Mouse (Mus musculus): ENCODE data around the gene Rgs7bp. TPM values are rescaled to one million over a fixed set of nuclear protein-coding genes. Genes with fewer than 3 reads are reported as not detected.
"Not testable (repeated sequence)": the region's sequence is repeated elsewhere in the genome, so short reads cannot be mapped to it uniquely, and the experiment has no call there.

Rgs7bp gene
- polyA plus RNA-seq, 1 experiment from 2014 or later = 3.2 TPM

DNA sequence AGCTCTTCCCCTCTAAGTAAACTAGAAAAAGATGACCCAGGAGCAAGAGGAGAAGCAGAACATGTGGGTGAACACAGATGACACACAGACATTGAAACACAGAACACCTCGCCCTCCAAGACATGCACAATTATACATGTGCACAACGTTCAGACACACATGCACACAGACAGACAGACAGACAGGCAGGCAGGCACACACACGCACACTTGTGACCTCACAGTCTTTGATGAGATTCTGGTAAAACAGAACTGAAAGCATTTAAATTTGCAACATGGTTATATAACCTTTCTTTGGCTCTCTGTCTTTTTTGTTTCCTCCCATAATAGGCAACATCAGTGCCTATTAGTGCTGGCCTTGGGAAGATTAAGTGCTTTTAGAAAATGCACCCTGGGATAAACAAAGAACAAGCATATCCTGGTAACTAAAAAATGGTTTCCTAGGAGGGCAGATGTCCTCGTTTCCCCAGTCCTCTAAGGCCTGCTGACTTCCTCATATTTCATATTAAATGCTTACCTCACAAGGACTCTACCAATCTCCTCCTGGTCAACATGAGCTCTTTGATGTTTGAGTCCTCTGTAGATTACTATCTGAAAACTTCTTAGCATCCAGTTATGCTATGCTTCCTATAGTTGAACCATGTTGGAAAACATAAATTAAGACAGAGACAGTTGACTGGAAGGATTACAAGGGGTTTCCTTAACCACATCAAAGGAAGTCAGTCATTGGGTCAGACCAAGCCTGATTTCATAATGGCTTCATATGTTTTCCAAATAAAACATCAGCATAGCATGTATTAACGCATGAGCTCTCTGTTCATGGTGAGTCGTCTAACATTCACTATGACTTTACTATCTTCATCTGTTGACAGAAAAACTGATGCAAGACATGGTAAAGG is 122.8 kb downstream of the Rgs7bp start:
- Histone ChIP-seq H3K36me3 (no peaks in the 10 kb centered on the region), H3K4me3 (no peak overlapping the region), H3K4me2 (no peak overlapping the region), H3K4me1 (replicated peaks) (no peaks in the 10 kb centered on the region), H3K9ac (no peak overlapping the region), H3K27me3 (no peaks in the 10 kb centered on the region), H3K27ac (no peak overlapping the region), H3K9me3 (replicated peaks) (no peaks in the 10 kb centered on the region)
- WGBS = 73% methylated on average over 6 of the region's 6 CpGs
- no peak for ATAC-seq (replicated peaks; ENCODE audit: insufficient number of reproducible peaks, insufficient read depth, low FRiP score, low read depth)

DNA sequence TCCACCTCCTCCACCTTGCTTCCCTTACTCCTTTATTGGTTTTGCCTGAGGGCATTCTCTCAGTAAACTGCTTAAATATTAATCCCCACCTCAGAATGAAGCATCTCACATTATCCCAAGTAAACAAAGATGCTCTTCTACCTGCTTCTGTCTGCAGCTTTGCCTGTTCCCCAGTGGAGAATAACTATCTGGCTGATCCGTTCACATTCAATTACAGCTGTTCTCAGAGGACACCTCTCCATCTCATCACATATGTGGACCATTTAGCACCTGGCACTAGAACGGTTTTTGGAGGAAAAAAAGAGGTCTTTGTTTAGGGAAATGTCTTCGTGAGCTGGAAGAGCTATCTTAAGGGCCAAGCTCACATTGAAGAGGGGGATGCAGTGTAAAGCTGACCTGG is 123.9 kb downstream of the Rgs7bp start:
- no peaks in the 10 kb centered on the region for H3K9me3 ChIP-seq (replicated peaks)
- H3K4me3 ChIP-seq = no peak overlapping the region
- ATAC-seq (replicated peaks; ENCODE audit: insufficient number of reproducible peaks, insufficient read depth, low FRiP score, low read depth) = no peak
- no peak overlapping the region for H3K4me2 ChIP-seq
- no peaks in the 10 kb centered on the region for H3K4me1 ChIP-seq (replicated peaks)
- no peak overlapping the region for H3K27ac ChIP-seq
- no peaks in the 10 kb centered on the region for H3K27me3 ChIP-seq
- H3K9ac ChIP-seq = no peak overlapping the region
- 69% methylated on average over 3 of the region's 3 CpGs for WGBS
- no peaks in the 10 kb centered on the region for H3K36me3 ChIP-seq

DNA sequence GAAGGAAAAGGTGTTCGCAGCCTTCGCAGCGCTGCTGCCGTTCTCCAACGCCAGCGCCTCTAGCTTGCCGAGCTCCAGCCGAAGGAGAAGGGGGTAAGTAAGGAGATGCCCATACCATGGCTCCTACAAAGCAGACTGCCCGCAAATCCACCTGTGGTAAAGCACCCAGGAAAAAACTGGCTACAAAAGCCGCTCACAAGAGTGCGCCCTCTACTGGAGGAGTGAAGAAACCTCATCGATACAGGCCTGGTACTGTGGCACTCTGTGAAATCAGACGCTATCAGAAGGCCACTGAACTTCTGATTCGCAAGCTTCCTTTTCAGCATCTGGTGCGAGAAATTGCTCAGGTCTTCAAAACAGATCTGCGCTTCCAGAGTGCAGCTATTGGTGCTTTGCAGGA is 136.1 kb downstream of the Rgs7bp start:
- Histone ChIP-seq H3K4me2 (no peak overlapping the region), H3K4me1 (replicated peaks) (no peaks in the 10 kb centered on the region), H3K9ac (no peak overlapping the region), H3K27ac (no peak overlapping the region), H3K27me3 (no peaks in the 10 kb centered on the region), H3K4me3 (no peak overlapping the region), H3K36me3 (no peaks in the 10 kb centered on the region), H3K9me3 (replicated peaks) (no peaks in the 10 kb centered on the region)
- ATAC-seq (replicated peaks; ENCODE audit: insufficient number of reproducible peaks, insufficient read depth, low FRiP score, low read depth) = no peak
- 80% methylated on average over 16 of the region's 16 CpGs for WGBS

DNA sequence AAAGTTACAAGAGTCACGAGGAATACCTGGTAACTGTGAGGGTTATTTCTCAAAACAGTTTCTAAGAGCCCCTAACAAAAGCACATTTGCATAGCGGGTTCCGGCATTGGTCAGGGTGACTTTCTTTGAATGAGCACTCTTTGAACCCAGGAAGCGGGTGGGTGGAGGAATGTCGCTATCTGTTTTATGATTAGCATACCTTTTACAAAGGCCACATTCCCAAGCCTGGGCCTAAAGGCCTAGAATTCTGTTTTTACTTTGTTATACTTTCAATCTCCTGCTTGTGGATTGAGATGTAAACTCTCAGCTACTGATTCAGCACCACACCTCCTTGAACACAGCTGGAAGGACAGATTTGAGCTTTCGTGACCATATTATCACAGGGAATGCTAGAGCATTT is 138.0 kb downstream of the Rgs7bp start:
- not testable (repeated sequence) for H3K9ac ChIP-seq; H3K4me2 ChIP-seq; H3K4me3 ChIP-seq; H3K36me3 ChIP-seq; H3K4me1 ChIP-seq (replicated peaks); H3K9me3 ChIP-seq (replicated peaks); H3K27ac ChIP-seq; H3K27me3 ChIP-seq; ATAC-seq (replicated peaks; ENCODE audit: insufficient number of reproducible peaks, insufficient read depth, low FRiP score, low read depth)
- 72% methylated on average over 6 of the region's 6 CpGs for WGBS

DNA sequence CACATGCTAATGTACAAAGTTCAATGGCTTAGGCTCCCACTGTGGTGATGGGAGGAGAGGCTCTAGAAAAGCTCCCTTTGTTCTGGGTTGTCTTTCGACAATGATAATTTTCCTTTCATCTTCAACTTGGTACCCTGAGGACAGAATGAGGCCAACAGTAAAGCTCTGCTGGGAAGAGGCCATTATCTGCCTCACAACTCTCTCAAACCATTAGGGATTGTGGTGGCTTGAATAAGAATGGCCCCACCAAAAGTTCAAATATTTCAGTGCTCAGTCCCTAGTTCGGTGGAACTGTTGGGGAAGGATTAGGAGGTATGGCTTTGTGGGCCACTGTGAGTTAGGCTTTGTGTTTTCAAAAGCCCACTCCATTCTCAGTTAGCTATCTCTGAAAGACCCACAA is 138.6 kb downstream of the Rgs7bp start:
- Histone ChIP-seq H3K4me3 (no peak overlapping the region), H3K27ac (no peak overlapping the region), H3K36me3 (no peaks in the 10 kb centered on the region), H3K9ac (no peak overlapping the region), H3K4me1 (replicated peaks) (no peaks in the 10 kb centered on the region), H3K9me3 (replicated peaks) (no peaks in the 10 kb centered on the region), H3K27me3 (no peaks in the 10 kb centered on the region), H3K4me2 (no peak overlapping the region)
- ATAC-seq (replicated peaks; ENCODE audit: insufficient number of reproducible peaks, insufficient read depth, low FRiP score, low read depth) = no peak
- WGBS = 88% methylated on average over 2 of the region's 2 CpGs

- WGBS = 87% methylated on average over 17 of the region's 17 CpGs
- Histone ChIP-seq H3K9me3 (replicated peaks) (no peaks in the 10 kb centered on the region), H3K27ac (no peak overlapping the region), H3K9ac (no peak overlapping the region), H3K4me2 (no peak overlapping the region), H3K27me3 (no peaks in the 10 kb centered on the region), H3K4me3 (no peak overlapping the region), H3K36me3 (no peaks in the 10 kb centered on the region), H3K4me1 (replicated peaks) (no peaks in the 10 kb centered on the region)
- ATAC-seq (replicated peaks; ENCODE audit: insufficient number of reproducible peaks, insufficient read depth, low FRiP score, low read depth) = no peak
Observed at GRCm38 (mm10) chr13:104914288-104914895, 140.3 kb downstream of the Rgs7bp start.

DNA sequence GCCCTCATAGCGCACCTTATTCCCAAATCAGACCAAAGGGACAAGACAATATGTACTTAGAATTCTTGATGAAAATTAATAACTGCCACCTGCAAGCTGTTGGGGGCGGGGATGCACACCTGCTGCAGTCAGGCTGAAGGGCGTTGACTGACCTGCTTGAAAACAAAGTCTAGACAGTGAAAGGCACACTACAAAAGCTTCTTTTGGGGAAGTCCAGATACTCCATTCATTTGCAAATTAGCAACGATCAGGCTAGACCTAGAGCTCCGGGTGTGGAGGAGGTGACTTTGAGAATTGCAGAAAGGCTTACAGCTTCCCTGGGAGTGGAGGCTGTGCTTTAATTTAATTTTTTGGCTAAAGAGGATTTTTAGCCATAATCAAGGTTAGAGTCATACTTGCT is 143.1 kb downstream of the Rgs7bp start:
- not testable (repeated sequence) for ATAC-seq (replicated peaks; ENCODE audit: insufficient number of reproducible peaks, insufficient read depth, low FRiP score, low read depth); H3K4me1 ChIP-seq (replicated peaks); H3K27ac ChIP-seq; H3K27me3 ChIP-seq; H3K4me3 ChIP-seq; H3K36me3 ChIP-seq; H3K9ac ChIP-seq; H3K4me2 ChIP-seq; H3K9me3 ChIP-seq (replicated peaks)
- 86% methylated on average over 5 of the region's 5 CpGs for WGBS

- H3K9ac ChIP-seq; H3K4me1 ChIP-seq (replicated peaks); H3K4me3 ChIP-seq; H3K27ac ChIP-seq; ATAC-seq (replicated peaks; ENCODE audit: insufficient number of reproducible peaks, insufficient read depth, low FRiP score, low read depth); H3K4me2 ChIP-seq; H3K9me3 ChIP-seq (replicated peaks); H3K36me3 ChIP-seq; H3K27me3 ChIP-seq: not testable (repeated sequence)
- 97% methylated on average over 1 of the region's 1 CpGs for WGBS
Observed at GRCm38 (mm10) chr13:104911006-104911405, 143.7 kb downstream of the Rgs7bp start.

- ATAC-seq (replicated peaks; ENCODE audit: insufficient number of reproducible peaks, insufficient read depth, low FRiP score, low read depth) = no peak
- Histone ChIP-seq H3K4me1 (replicated peaks) (no peaks in the 10 kb centered on the region), H3K27me3 (no peaks in the 10 kb centered on the region), H3K27ac (no peak overlapping the region), H3K36me3 (no peaks in the 10 kb centered on the region), H3K4me3 (no peak overlapping the region), H3K4me2 (no peak overlapping the region), H3K9ac (no peak overlapping the region), H3K9me3 (replicated peaks) (no peaks in the 10 kb centered on the region)
- 63% methylated on average over 7 of the region's 7 CpGs for WGBS
Observed at GRCm38 (mm10) chr13:104908691-104909090, 146.0 kb downstream of the Rgs7bp start.

Other genes with a start within 250 kb of the Rgs7bp start
- gene Cwc27, start 237.8 kb downstream of the Rgs7bp start, polyA plus RNA-seq (2015; fragmentation: Nextera tagmentation; extraction: Ambion mirVana) = 19.6 and 20.6 TPM in 2 replicates
- not detected in 2 replicates for gene Shisal2b, start 191.0 kb downstream of the Rgs7bp start, polyA plus RNA-seq (2015; fragmentation: Nextera tagmentation; extraction: Ambion mirVana)
- not detected in 2 replicates for gene 4933425L06Rik, start 27.2 kb upstream of the Rgs7bp start, polyA plus RNA-seq (2015; fragmentation: Nextera tagmentation; extraction: Ambion mirVana)
- 1.7 and 1.8 TPM in 2 replicates for gene Rnf180, start 239.9 kb upstream of the Rgs7bp start, polyA plus RNA-seq (2015; fragmentation: Nextera tagmentation; extraction: Ambion mirVana)